Mouse (Mus musculus): ENCODE data around the gene Phldb3.

The Phldb3 gene

GRCm38 (mm10) chr7:24610144-24610878 lies at the start of gene Phldb3:
Gene Phldb3, plus strand, starts transcription at chr7:24610763.
- no peak for DNase-seq (ENCODE audit: low read depth, low spot score)

DNA sequence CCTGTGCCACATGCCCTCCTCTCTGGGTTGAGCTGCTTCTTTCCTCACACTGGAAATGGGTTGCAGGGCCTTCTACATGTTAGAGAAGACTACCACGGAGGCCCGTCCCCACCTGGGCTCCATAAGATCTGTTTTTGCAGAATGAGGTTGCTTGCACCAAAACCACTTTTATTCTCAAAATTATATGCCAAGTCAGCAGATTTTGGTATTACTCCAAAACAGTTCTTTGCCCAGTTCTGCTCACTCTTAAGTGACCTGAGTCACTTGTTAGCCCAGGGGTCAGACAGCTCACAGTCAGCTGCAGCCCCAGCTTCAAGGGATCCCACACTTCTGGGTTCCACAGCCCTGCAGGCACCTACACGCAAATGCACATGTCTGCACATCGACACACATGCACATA lies 49.1 kb upstream of the Phldb3 start:
- no peak for DNase-seq (ENCODE audit: low read depth, low spot score)

DNA sequence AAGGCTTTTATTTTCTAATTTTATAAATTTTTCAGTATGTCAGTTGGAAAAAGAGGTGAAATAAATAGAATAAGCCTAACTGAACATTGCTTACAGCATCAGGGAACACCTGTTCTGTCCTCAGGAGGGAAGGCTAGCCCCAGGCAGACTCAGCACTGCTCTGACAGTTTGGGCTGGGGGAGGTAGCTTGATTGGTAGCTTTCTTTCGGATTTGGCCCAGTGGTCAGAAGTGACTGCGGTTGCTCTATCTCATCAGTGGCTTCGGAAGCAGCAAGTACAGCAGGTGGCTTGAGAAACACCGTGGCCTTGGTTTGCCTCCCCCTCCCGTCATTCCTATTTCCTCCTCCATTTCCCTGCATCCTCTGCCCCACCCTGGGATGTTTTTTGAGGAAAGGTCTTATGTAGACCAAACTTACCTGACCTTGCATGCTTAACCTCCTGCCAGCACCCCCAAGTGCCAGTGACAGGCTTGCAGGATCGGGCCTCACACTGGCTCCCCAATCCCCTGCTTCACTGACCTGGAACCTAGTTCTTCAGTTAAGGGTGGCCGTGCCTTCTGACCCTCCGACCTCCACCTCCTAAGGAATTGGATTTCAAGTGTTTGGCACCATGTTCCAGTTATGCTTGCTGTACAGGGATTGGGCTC lies 47.2 kb upstream of the Phldb3 start:
- no peak for DNase-seq (ENCODE audit: low read depth, low spot score)

DNA sequence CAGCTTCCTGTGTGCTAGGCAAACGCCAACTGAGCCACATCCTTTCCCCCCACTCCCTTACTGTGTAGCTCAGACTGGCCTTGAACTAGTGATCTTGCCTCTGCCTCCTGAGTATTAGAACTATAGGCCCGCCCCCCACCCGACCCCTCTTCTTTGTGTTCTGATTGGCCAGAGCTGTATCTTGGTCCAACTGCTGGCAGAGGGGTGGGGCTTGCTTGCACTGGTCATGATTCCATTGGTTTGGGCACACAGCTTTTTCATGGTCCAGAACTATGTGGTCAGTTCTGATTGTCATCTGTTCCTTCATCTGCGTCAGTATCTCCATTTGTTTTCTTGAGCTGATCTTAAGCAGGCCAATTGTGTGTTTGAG lies 46.7 kb upstream of the Phldb3 start:
- DNase-seq (ENCODE audit: low read depth, low spot score), result no peak

DNA sequence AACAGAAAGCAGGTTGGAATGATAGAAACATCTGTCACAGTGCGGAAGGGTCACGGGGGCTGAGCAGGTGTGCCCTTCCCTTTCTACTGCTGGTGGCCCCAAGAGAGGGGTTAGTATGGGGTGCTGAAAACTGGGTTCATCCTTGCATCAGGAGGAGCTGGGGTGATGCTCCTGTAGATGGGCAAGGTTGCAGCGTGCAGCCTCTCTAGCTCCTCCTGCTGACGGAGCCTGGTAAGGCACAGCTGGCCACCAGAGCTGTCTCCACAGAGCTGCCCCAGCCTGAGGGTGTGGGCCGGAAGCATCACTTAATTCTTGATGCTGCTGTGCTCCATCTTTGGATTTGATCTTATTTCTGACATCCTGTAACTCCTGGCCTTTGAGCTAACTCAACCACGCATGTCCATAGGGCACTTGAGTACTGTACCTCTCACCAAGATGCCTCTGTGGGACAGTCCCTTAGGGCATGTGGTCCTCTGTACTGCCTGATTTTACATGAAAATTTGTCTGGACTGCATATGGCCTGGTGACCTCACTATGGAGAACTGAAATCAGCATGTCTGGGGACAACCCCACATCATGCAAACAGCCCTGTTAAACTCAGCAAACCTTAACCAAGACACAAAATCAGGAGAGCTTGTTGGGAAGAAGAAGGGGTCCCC lies 45.8 kb upstream of the Phldb3 start:
- DNase-seq (ENCODE audit: low read depth, low spot score), result peak; percentile 42

GRCm38 (mm10) chr7:24565627-24566026 lies 44.9 kb upstream of the Phldb3 start:
- DNase-seq (ENCODE audit: low read depth, low spot score), result no peak

DNA sequence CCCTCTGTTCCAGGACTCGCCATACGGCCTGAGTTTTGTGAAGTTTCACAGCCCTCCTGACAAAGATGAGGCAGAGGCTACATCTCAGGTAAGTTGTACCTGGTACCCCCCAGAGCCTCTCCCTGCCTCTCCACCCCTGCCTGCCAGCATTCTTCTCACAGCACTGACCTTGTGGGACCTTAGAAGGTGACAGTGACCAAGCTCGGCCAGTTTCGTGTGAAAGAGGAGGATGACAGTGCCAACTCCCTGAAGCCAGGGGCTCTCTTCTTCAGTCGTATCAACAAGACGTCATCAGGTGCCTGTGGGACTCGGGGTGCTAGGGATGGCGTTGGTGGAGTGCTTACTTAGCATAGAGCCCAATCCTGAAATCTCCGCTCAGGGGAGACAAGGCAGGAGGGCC lies 44.4 kb upstream of the Phldb3 start:
- no peak for DNase-seq (ENCODE audit: low read depth, low spot score)

- no peak for DNase-seq (ENCODE audit: low read depth, low spot score)
These were observed 42.1 kb upstream of the Phldb3 start for GRCm38 (mm10) chr7:24568512-24568911.

DNA sequence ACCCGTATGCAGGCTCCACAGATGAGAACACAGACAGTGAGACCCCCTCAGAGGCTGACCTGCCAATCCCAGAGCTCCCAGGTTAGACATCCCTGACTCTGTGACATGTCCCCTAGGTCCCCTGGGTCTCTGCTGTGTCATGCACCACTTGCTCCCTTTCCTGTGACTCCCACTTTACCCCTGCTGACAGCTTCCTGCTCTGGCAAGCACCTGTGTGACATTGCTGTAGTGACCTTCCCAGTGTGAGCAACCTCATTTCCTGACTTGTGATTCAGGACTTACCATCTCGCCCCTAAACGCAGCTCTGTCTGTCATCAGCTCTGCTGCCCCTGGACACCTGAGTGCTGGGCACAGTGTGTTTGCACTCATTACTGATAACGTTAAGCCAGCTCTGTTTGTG lies 39.5 kb upstream of the Phldb3 start:
- DNase-seq (ENCODE audit: low read depth, low spot score), result no peak

DNA sequence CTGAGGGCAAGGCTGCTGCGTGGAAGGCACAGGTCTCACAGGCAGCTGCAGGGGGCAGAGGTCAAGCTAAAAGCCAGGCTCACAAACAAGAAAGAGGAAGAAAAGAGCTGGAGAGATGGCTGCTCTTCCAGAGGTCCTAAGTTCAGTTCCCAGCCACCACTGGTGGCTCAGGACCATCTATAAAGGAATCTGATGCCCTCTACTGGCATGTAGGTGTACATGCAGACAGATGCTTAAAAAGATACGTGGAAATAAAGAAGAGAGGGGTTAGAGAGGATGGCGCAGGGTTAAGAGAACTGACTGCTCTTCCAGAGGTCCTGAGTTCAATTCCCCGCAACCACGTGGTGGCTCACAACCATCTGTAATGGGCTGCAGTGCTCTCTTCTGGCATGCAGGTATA lies 38.1 kb upstream of the Phldb3 start:
- no peak for DNase-seq (ENCODE audit: low read depth, low spot score)

DNA sequence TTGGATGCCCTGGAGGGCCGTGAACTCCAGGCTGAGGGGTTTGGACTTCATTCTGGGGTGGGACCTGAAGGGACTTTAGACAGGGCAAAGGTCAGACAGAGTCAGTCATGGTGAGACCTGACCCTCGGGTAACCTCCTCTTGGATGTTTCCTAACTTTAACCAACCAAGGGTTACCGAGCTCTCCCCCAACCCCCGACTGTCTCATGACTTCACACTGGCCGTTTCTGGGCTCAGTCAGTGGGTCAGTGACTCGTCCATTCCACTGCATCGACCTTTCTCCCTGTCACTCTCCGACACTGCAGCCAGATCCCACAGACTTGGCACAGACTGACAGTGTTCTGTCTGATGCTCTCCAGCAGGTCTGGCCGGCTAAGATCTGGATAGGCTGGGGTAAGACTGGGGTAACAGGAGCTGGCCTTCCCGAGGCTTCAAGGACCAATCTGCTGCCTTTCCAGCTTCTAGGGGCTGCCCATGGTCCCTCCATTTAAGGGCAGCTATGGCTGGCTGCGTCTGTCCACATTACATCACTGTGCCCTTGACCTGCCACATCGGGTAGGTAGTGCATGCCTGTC lies 36.3 kb upstream of the Phldb3 start:
- DNase-seq (ENCODE audit: low read depth, low spot score), result no peak

GRCm38 (mm10) chr7:24577811-24578210 lies 32.8 kb upstream of the Phldb3 start:
- no peak for DNase-seq (ENCODE audit: low read depth, low spot score)

DNA sequence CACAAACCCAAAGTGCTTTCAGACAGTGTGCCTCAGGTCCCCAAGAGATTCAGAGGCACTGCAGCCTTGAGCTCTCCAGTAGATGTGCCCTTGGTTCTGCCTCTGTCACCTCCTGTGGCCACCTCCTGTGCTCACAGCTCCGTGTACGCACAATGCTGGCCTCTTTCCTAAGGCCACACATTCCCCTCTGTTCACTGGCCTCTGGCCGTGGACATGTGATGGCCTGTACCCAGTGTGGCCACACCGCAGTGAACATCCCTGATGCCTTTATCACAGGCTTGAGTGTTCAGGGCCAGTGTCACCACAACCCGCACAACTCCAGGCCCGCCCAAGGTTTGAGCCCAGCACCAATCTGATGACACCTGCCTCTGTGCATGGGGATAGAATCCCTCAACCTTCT lies 25.7 kb upstream of the Phldb3 start:
- DNase-seq (ENCODE audit: low read depth, low spot score), result no peak

DNA sequence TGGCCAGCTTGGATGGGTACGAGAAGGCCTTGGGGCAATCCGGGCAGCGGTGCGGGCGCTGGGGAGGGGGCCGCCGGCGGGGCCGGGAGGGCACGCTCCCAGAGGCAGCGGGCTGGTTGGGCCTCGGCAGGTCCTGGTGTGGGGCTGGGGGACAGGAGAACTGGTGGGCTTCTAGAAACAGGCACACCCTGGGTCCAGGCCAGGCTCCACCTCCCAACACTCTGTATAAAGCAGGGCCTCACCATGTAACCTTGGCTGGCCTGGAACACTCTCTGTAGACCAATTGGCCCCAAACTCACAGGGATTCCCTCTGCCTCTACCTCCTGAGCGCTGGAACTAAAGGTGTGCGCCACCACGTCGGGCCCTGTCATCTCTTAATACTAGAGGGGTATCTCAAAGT lies 24.6 kb upstream of the Phldb3 start:
- no peak for DNase-seq (ENCODE audit: low read depth, low spot score)

DNA sequence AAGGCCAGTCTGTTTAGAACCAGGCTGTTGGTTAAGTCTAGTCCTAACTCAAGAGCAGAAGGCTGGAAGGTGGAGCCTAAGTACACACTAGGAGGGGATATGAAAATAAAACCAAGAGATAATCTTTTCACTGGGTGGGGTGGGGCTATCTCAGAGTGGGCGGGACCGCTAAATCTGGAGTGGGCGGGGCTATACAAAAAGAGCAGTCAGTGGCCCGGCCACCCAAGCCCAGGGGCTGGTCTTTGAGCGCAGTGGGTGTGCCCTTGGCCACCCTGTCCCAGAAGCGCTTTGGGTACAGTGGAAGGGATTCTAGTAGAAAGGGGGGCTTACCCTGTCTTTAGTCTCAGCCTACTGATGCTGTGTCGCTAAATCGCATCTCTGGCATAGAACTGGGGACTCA lies 23.7 kb upstream of the Phldb3 start:
- no peak for DNase-seq (ENCODE audit: low read depth, low spot score)

- no peak for DNase-seq (ENCODE audit: low read depth, low spot score)
These were observed 23.0 kb upstream of the Phldb3 start, which contains the start of the genes Ethe1 and Zfp575 for GRCm38 (mm10) chr7:24587330-24588105. Gene Ethe1, plus strand, starts transcription at chr7:24587543. Gene Zfp575, minus strand, starts transcription at chr7:24587641.

GRCm38 (mm10) chr7:24588336-24588735 lies 22.2 kb upstream of the Phldb3 start:
- no peak for DNase-seq (ENCODE audit: low read depth, low spot score)

- no peak for DNase-seq (ENCODE audit: low read depth, low spot score)
These were observed 18.8 kb upstream of the Phldb3 start for GRCm38 (mm10) chr7:24591735-24592134.

- no peak for DNase-seq (ENCODE audit: low read depth, low spot score)
These were observed 18.4 kb upstream of the Phldb3 start for GRCm38 (mm10) chr7:24592163-24592562.

GRCm38 (mm10) chr7:24592781-24593180 lies 17.8 kb upstream of the Phldb3 start:
- no peak for DNase-seq (ENCODE audit: low read depth, low spot score)

- no peak for DNase-seq (ENCODE audit: low read depth, low spot score)
These were observed 16.8 kb upstream of the Phldb3 start for GRCm38 (mm10) chr7:24593621-24594308.

Data from WW6 (cell line).